Mouse (Mus musculus): ENCODE measurements around the gene H13. TPM values are rescaled to one million over a fixed set of nuclear protein-coding genes. Genes with fewer than 3 reads are reported as not detected.

Gene H13
- polyA plus RNA-seq, 1 experiment from 2014 or later, result 123 TPM

GRCm38 (mm10) chr2:152726213-152726612 lies 57.0 kb downstream of the H13 start:
- H3K27ac ChIP-seq, result no peak overlapping the region
- ATAC-seq (ENCODE audit: insufficient number of reproducible peaks, insufficient read depth, low FRiP score, low TSS enrichment, low read depth), result no peak

DNA sequence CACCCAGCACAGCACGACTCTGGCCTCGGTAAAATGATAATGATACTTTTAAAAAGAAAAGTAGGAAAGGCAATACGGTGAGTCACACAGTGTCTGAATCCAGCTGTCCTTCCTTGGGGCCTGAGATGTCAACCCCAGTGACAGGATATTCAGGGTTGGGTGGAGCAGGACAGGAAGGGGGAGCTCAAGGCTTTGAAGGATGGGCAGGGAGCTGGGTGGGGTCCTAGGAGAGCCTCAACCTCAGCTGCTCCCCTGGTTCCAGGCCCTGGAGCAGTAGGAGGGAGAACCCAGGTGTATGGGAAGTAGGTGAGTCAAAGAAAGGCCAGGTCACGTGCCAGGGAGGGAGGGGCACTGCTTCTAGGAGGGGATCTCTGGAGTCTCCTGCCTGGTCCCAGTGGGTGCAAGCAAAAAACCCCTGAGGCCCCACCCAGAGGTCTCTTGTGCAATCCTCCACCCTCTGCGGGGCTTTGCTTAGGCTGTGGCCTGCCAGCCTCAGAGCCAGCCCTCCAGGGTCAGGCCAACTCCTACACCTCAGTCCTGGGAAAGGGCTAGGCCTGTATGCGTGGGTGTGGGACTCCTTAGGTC lies 57.6 kb downstream of the H13 start:
- Histone ChIP-seq H3K27me3 (no peaks in the 10 kb centered on the region), H3K4me1 (peaks cover 49% of the 10 kb centered on the region), H3K9ac (no peak overlapping the region), H3K27ac (peak overlapping the region; percentile 72), H3K9me3 (no peaks in the 10 kb centered on the region), H3K36me3 (no peaks in the 10 kb centered on the region), H3K4me2 (no peak overlapping the region), H3K4me3 (no peak overlapping the region)
- WGBS, result 62% methylated on average over 6 of the region's 6 CpGs
- no peak for ATAC-seq (ENCODE audit: insufficient number of reproducible peaks, insufficient read depth, low FRiP score, low TSS enrichment, low read depth)

More at GRCm38 (mm10) chr2:152726213-152726612, 57.0 kb downstream of the H13 start:
- Histone ChIP-seq H3K36me3 (no peaks in the 10 kb centered on the region), H3K9me3 (no peaks in the 10 kb centered on the region), H3K4me2 (no peak overlapping the region), H3K4me1 (peaks cover 47% of the 10 kb centered on the region), H3K9ac (no peak overlapping the region), H3K4me3 (no peak overlapping the region), H3K27me3 (no peaks in the 10 kb centered on the region)
- 76% methylated on average over 6 of the region's 6 CpGs for WGBS

DNA sequence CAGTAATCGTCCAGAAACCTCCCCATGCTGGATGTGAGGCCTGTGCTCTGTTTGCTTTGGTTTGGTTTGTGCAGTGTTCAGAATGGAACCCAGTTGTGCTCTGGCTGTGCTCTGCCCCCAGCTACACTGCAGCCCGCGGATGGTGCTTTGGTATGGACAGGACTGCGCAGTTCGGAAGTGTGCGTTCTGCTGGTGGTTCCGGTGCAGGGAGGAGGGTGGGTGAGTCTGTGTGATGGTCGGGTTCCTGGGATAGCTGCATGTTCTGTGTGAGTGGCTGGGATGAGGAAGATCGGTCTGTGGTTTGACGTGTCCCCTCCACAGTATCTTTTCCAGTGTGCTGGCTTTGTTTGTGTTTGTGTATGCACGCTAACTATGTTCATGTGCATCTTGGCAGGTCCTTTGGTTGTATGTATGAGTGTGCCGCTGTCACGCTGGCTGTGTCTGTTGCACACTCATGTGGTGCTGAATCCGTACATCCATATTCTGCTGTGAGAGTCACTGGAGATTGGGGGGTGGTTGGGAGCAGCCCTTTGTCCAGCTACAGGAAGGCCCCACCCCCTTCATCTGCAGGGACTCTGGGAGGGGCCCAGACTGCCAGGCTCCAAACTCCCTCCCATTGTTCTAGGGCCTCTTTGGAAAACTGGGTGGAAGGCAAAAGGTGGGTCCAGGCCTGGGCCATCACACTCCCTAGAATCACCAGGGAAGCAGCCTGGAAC lies 58.7 kb downstream of the H13 start:
- Histone ChIP-seq H3K4me3 (no peak overlapping the region), H3K27me3 (no peaks in the 10 kb centered on the region), H3K9ac (no peak overlapping the region), H3K4me1 (peaks cover 56% of the 10 kb centered on the region), H3K4me2 (no peak overlapping the region), H3K36me3 (no peaks in the 10 kb centered on the region), H3K27ac (peak overlapping the region; percentile 72), H3K9me3 (no peaks in the 10 kb centered on the region)
- WGBS, result 67% methylated on average over 14 of the region's 14 CpGs
- ATAC-seq (ENCODE audit: insufficient number of reproducible peaks, insufficient read depth, low FRiP score, low TSS enrichment, low read depth), result no peak

DNA sequence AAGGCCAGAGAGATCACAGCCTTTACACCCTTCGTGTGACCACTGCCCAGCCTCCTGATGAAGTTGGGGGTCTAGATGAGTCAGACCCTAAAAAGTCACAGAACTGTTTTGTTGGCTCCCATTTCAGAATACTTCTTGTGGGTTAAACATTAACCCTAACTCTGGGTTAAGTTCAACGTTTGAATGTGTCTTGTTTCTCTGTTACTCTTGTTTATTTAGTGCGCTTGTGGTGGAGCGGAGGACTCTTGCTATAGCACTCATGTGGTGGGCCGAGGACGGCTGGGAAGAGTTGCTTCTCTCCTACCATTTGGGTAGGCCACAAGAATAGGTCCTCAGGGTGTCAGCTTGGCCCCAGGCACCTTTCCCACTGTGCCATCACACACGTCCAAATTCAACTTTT lies 59.3 kb downstream of the H13 start:
- H3K4me1 ChIP-seq, result peaks cover 59% of the 10 kb centered on the region
- no peak for ATAC-seq (ENCODE audit: insufficient number of reproducible peaks, insufficient read depth, low FRiP score, low TSS enrichment, low read depth)
- no peak overlapping the region for H3K4me3 ChIP-seq
- H3K36me3 ChIP-seq, result no peaks in the 10 kb centered on the region
- no peak overlapping the region for H3K4me2 ChIP-seq
- WGBS, result 71% methylated on average over 7 of the region's 7 CpGs
- H3K9me3 ChIP-seq, result no peaks in the 10 kb centered on the region
- peak overlapping the region; percentile 91 for H3K27ac ChIP-seq
- H3K27me3 ChIP-seq, result no peaks in the 10 kb centered on the region
- H3K9ac ChIP-seq, result no peak overlapping the region

DNA sequence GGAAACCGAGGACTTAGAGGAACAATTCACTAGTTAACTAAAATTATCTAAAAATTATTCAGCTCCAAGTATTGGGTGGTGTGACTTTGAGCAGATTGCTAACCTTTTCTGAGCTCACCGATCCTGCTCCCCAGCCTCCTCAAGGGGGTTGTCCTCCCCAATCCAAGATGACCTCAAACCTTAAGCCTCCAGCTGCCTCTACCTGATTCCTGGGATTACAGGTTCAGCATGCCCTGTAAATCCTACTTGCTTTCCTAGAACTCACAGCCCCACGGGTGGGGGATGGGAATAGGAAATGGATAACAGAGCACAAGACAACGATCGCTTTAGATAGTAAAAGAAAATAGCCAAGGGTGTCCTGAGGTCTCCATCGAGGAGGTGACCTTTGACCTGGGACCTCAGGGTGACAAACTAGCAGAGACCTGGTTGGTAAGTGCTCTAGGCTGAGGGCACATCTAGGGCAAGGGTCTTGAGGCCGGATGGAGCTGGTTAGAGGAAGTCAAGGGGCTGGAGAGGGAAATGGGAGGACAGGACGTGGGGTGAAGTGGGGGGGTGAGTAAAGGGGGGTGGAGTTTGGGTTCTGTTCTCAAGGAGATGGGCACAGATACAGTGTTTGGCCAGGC lies 59.9 kb downstream of the H13 start:
- 21% methylated on average over 8 of the region's 8 CpGs for whole genome bisulfite sequencing
- no peak overlapping the region for H3K4me3 ChIP-seq
- H3K9me3 ChIP-seq, result no peaks in the 10 kb centered on the region
- H3K27me3 ChIP-seq, result no peaks in the 10 kb centered on the region
- H3K36me3 ChIP-seq, result no peaks in the 10 kb centered on the region
- peak overlapping the region; percentile 91 for H3K27ac ChIP-seq
- ATAC-seq (ENCODE audit: insufficient number of reproducible peaks, insufficient read depth, low FRiP score, low TSS enrichment, low read depth), result peak; percentile 54
- peaks cover 59% of the 10 kb centered on the region for H3K4me1 ChIP-seq
- H3K4me2 ChIP-seq, result peak overlapping the region; percentile 11; the same call in 1 of the 2 replicates
- peak overlapping the region; percentile 49; the same call in 1 of the 2 replicates for H3K9ac ChIP-seq

DNA sequence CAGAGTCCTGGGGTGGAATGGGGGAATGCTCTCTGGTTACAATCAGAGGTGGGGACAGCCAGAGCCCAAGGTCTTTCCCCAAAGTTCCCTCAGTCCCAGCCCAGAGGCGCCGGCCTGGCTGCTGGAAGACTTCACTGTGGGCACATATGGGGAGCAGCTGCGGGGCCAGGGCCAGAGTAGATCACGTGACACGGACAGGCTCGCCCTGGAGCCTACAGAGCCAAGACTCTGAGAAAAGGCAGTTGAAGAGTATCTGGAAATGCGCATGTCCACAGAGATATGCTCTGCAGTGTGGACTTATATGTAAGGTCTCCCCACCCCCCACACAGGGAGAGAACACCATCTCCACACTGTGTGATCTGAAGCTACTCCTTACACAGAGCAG lies 60.4 kb downstream of the H13 start:
- Histone ChIP-seq H3K27ac (peak overlapping the region; percentile 91), H3K9me3 (no peaks in the 10 kb centered on the region), H3K27me3 (no peaks in the 10 kb centered on the region), H3K4me3 (no peak overlapping the region), H3K4me2 (peak overlapping the region; percentile 11; the same call in 1 of the 2 replicates), H3K36me3 (no peaks in the 10 kb centered on the region), H3K4me1 (peaks cover 62% of the 10 kb centered on the region), H3K9ac (peak overlapping the region; percentile 49; the same call in 1 of the 2 replicates)
- peak; percentile 80 for ATAC-seq (ENCODE audit: insufficient number of reproducible peaks, insufficient read depth, low FRiP score, low TSS enrichment, low read depth)
- 10% methylated on average over 7 of the region's 7 CpGs for WGBS

GRCm38 (mm10) chr2:152733201-152733600 lies 63.9 kb downstream of the H13 start:
- Histone ChIP-seq H3K36me3 (no peaks in the 10 kb centered on the region), H3K9ac (no peak overlapping the region), H3K9me3 (no peaks in the 10 kb centered on the region), H3K27ac (0 out of 2 replicates have a peak overlapping the region, but pooled peaks have one; percentile 39), H3K4me2 (no peak overlapping the region), H3K4me3 (no peak overlapping the region), H3K27me3 (no peaks in the 10 kb centered on the region), H3K4me1 (peaks cover 66% of the 10 kb centered on the region)
- ATAC-seq (ENCODE audit: insufficient number of reproducible peaks, insufficient read depth, low FRiP score, low TSS enrichment, low read depth), result no peak
- 86% methylated on average over 2 of the region's 2 CpGs for WGBS

- H3K4me3 ChIP-seq, result peak overlapping the region; percentile 86
- H3K27me3 ChIP-seq, result no peaks in the 10 kb centered on the region
- H3K36me3 ChIP-seq, result no peaks in the 10 kb centered on the region
- 11% methylated on average over 10 of the region's 10 CpGs for WGBS
- no peak for ATAC-seq (ENCODE audit: insufficient number of reproducible peaks, insufficient read depth, low FRiP score, low TSS enrichment, low read depth)
- H3K9me3 ChIP-seq, result no peaks in the 10 kb centered on the region
- H3K4me1 ChIP-seq, result peaks cover 62% of the 10 kb centered on the region
- peak overlapping the region; percentile 97 for H3K27ac ChIP-seq
- peak overlapping the region; percentile 95 for H3K4me2 ChIP-seq
- peak overlapping the region; percentile 66; the same call in 1 of the 2 replicates for H3K9ac ChIP-seq
These were observed 65.2 kb downstream of the H13 start for GRCm38 (mm10) chr2:152734501-152734900.

GRCm38 (mm10) chr2:152734984-152735383 lies 65.7 kb downstream of the H13 start:
- H3K27me3 ChIP-seq, result no peaks in the 10 kb centered on the region
- H3K4me3 ChIP-seq, result peak overlapping the region; percentile 86
- peak overlapping the region; percentile 95 for H3K4me2 ChIP-seq
- H3K9me3 ChIP-seq, result no peaks in the 10 kb centered on the region
- H3K36me3 ChIP-seq, result no peaks in the 10 kb centered on the region
- peaks cover 62% of the 10 kb centered on the region for H3K4me1 ChIP-seq
- H3K9ac ChIP-seq, result peak overlapping the region; percentile 66; the same call in 1 of the 2 replicates
- H3K27ac ChIP-seq, result peak overlapping the region; percentile 97
- WGBS, result under 1% methylated on average over 28 of the region's 28 CpGs
- ATAC-seq (ENCODE audit: insufficient number of reproducible peaks, insufficient read depth, low FRiP score, low TSS enrichment, low read depth), result peak; percentile 83

DNA sequence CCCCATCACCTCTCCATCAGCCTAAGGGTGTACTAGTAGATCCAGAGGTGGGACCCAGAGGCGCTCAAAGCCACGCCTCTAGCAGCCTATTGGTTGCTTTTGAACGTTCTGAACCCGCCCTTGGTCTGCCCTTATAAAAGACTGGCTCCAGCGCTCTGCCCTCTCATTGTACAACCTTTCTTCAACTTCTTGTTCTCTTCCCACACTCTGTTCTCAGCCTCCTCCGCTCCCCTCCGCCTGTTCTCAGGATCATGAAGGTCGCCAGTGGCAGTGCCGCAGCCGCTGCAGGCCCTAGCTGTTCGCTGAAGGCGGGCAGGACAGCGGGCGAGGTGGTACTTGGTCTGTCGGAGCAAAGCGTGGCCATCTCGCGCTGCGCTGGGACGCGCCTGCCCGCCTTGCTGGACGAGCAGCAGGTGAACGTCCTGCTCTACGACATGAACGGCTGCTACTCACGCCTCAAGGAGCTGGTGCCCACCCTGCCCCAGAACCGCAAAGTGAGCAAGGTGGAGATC lies 66.9 kb downstream of the H13 start, which contains the start of gene Id1:
TSS of gene Id1 (plus strand) at position 162 of the 512 bp plus-strand sequence.
- peak within 1 kb of the TSS; percentile 95 for H3K4me2 ChIP-seq
- H3K4me3 ChIP-seq, result peak within 1 kb of the TSS; percentile 86
- peak; percentile 77 for ATAC-seq (ENCODE audit: insufficient number of reproducible peaks, insufficient read depth, low FRiP score, low TSS enrichment, low read depth)
- H3K36me3 ChIP-seq, result no peaks in the 10 kb centered on the region
- no peaks in the 10 kb centered on the region for H3K9me3 ChIP-seq
- peak within 1 kb of the TSS; percentile 97 for H3K9ac ChIP-seq
- H3K4me1 ChIP-seq, result peaks cover 64% of the 10 kb centered on the region
- H3K27me3 ChIP-seq, result no peaks in the 10 kb centered on the region
- peak within 1 kb of the TSS; percentile 97 for H3K27ac ChIP-seq
- under 1% methylated on average over 28 of the region's 28 CpGs for WGBS

DNA sequence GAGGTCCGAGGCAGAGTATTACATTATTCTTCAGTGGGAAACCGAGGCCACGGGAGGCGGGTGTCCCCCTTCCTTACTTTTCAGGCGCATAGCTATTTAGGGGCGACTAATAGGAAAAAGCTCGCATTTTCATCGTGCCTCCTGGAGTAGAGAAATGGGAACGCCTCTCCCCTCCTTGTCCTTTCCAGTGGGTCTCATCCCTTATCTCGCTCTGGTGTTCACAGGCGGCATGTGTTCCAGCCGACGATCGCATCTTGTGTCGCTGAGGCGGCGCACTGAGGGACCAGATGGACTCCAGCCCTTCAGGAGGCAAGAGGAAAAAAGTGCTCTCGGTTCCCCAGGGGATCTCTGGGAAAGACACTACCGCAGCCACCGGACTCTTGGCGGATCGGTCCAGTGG lies 67.5 kb downstream of the H13 start:
- peak overlapping the region; percentile 86 for H3K4me3 ChIP-seq
- no peaks in the 10 kb centered on the region for H3K36me3 ChIP-seq
- no peak for ATAC-seq (ENCODE audit: insufficient number of reproducible peaks, insufficient read depth, low FRiP score, low TSS enrichment, low read depth)
- peak overlapping the region; percentile 95 for H3K4me2 ChIP-seq
- H3K4me1 ChIP-seq, result peaks cover 69% of the 10 kb centered on the region
- under 1% methylated on average over 22 of the region's 22 CpGs for WGBS
- peak overlapping the region; percentile 97 for H3K9ac ChIP-seq
- H3K27me3 ChIP-seq, result no peaks in the 10 kb centered on the region
- peak overlapping the region; percentile 97 for H3K27ac ChIP-seq
- H3K9me3 ChIP-seq, result no peaks in the 10 kb centered on the region

All from embryonic facial prominence, embryonic 13.5 days (tissue).